Mouse (Mus musculus): Measurements from ENCODE around the gene Ceacam20. TPM values are rescaled to one million over a fixed set of nuclear protein-coding genes. Genes with fewer than 3 reads are reported as not detected.

Ceacam20 gene
- polyA plus RNA-seq, 1 experiment: not detected

GRCm38 (mm10) chr7:19952320-19952986 lies 12.8 kb upstream of the Ceacam20 start:
- DNase-seq: no peak
- Histone ChIP-seq H3K4me1 (ENCODE audit: control insufficient read depth, insufficient read depth, low read length) (no peaks in the 10 kb centered on the region), H3K27me3 (ENCODE audit: control insufficient read depth, insufficient read depth, low read length) (no peaks in the 10 kb centered on the region), H3K4me3 (replicated peaks; ENCODE audit: insufficient read depth, low read depth, low read length) (no peak overlapping the region), H3K27ac (ENCODE audit: insufficient read depth, low read length) (no peak overlapping the region)
- 68% methylated on average over 10 of the region's 10 CpGs for WGBS
- TF ChIP-seq POLR2A (IDR thresholded peaks at IDR 0.05; ENCODE audit: borderline replicate concordance, insufficient read depth, low read length): no peak
- no peak for TF ChIP-seq CTCF (IDR thresholded peaks at IDR 0.05; ENCODE audit: borderline replicate concordance, insufficient read depth, low read depth, low read length)

GRCm38 (mm10) chr7:19953054-19953453 lies 12.2 kb upstream of the Ceacam20 start:
- Histone ChIP-seq H3K4me1 (ENCODE audit: control insufficient read depth, insufficient read depth, low read length) (no peaks in the 10 kb centered on the region), H3K27me3 (ENCODE audit: control insufficient read depth, insufficient read depth, low read length) (no peaks in the 10 kb centered on the region), H3K27ac (ENCODE audit: insufficient read depth, low read length) (no peak overlapping the region), H3K4me3 (replicated peaks; ENCODE audit: insufficient read depth, low read depth, low read length) (no peak overlapping the region)
- DNase-seq: no peak
- TF ChIP-seq POLR2A (IDR thresholded peaks at IDR 0.05; ENCODE audit: borderline replicate concordance, insufficient read depth, low read length): no peak
- TF ChIP-seq CTCF (IDR thresholded peaks at IDR 0.05; ENCODE audit: borderline replicate concordance, insufficient read depth, low read depth, low read length): no peak
- 46% methylated on average over 9 of the region's 9 CpGs for WGBS

- TF ChIP-seq CTCF (IDR thresholded peaks at IDR 0.05; ENCODE audit: borderline replicate concordance, insufficient read depth, low read depth, low read length): no peak
- TF ChIP-seq POLR2A (IDR thresholded peaks at IDR 0.05; ENCODE audit: borderline replicate concordance, insufficient read depth, low read length): no peak
- no peak overlapping the region for H3K27ac ChIP-seq (ENCODE audit: insufficient read depth, low read length)
- DNase-seq: no peak
- no peaks in the 10 kb centered on the region for H3K4me1 ChIP-seq (ENCODE audit: control insufficient read depth, insufficient read depth, low read length)
- H3K4me3 ChIP-seq (replicated peaks; ENCODE audit: insufficient read depth, low read depth, low read length): no peak overlapping the region
- no peaks in the 10 kb centered on the region for H3K27me3 ChIP-seq (ENCODE audit: control insufficient read depth, insufficient read depth, low read length)
- 84% methylated on average over 4 of the region's 4 CpGs for WGBS
Measured at GRCm38 (mm10) chr7:19955861-19956260, 9.4 kb upstream of the Ceacam20 start.

- Histone ChIP-seq H3K4me1 (ENCODE audit: control insufficient read depth, insufficient read depth, low read length) (no peaks in the 10 kb centered on the region), H3K27me3 (ENCODE audit: control insufficient read depth, insufficient read depth, low read length) (no peaks in the 10 kb centered on the region), H3K4me3 (replicated peaks; ENCODE audit: insufficient read depth, low read depth, low read length) (no peak overlapping the region), H3K27ac (ENCODE audit: insufficient read depth, low read length) (no peak overlapping the region)
- peak; percentile 87 for TF ChIP-seq CTCF (IDR thresholded peaks at IDR 0.05; ENCODE audit: borderline replicate concordance, insufficient read depth, low read depth, low read length)
- TF ChIP-seq POLR2A (IDR thresholded peaks at IDR 0.05; ENCODE audit: borderline replicate concordance, insufficient read depth, low read length): no peak
- WGBS: 1% methylated on average over 7 of the region's 7 CpGs
- DNase-seq: peak; percentile 63 to 83
Measured at GRCm38 (mm10) chr7:19956341-19956781, 8.9 kb upstream of the Ceacam20 start.

- H3K4me3 ChIP-seq (replicated peaks; ENCODE audit: insufficient read depth, low read depth, low read length): no peak overlapping the region
- WGBS: 43% methylated on average over 1 of the region's 1 CpGs
- no peaks in the 10 kb centered on the region for H3K27me3 ChIP-seq (ENCODE audit: control insufficient read depth, insufficient read depth, low read length)
- TF ChIP-seq CTCF (IDR thresholded peaks at IDR 0.05; ENCODE audit: borderline replicate concordance, insufficient read depth, low read depth, low read length): no peak
- TF ChIP-seq POLR2A (IDR thresholded peaks at IDR 0.05; ENCODE audit: borderline replicate concordance, insufficient read depth, low read length): no peak
- H3K4me1 ChIP-seq (ENCODE audit: control insufficient read depth, insufficient read depth, low read length): no peaks in the 10 kb centered on the region
- DNase-seq: no peak
- H3K27ac ChIP-seq (ENCODE audit: insufficient read depth, low read length): no peak overlapping the region
Measured at GRCm38 (mm10) chr7:19962423-19962822, 2.8 kb upstream of the Ceacam20 start.

GRCm38 (mm10) chr7:19969106-19969505 lies 3.9 kb downstream of the Ceacam20 start:
- DNase-seq: no peak
- WGBS: 70% methylated on average over 3 of the region's 3 CpGs
- TF ChIP-seq POLR2A (IDR thresholded peaks at IDR 0.05; ENCODE audit: borderline replicate concordance, insufficient read depth, low read length): no peak
- no peak for TF ChIP-seq CTCF (IDR thresholded peaks at IDR 0.05; ENCODE audit: borderline replicate concordance, insufficient read depth, low read depth, low read length)
- no peak overlapping the region for H3K4me3 ChIP-seq (replicated peaks; ENCODE audit: insufficient read depth, low read depth, low read length)
- no peak overlapping the region for H3K27ac ChIP-seq (ENCODE audit: insufficient read depth, low read length)
- H3K27me3 ChIP-seq (ENCODE audit: control insufficient read depth, insufficient read depth, low read length): no peaks in the 10 kb centered on the region
- H3K4me1 ChIP-seq (ENCODE audit: control insufficient read depth, insufficient read depth, low read length): no peaks in the 10 kb centered on the region

GRCm38 (mm10) chr7:19969541-19970090 lies 4.4 kb downstream of the Ceacam20 start:
- 92% methylated on average over 4 of the region's 4 CpGs for WGBS
- TF ChIP-seq POLR2A (IDR thresholded peaks at IDR 0.05; ENCODE audit: borderline replicate concordance, insufficient read depth, low read length): no peak
- no peak for TF ChIP-seq CTCF (IDR thresholded peaks at IDR 0.05; ENCODE audit: borderline replicate concordance, insufficient read depth, low read depth, low read length)
- no peak overlapping the region for H3K27ac ChIP-seq (ENCODE audit: insufficient read depth, low read length)
- DNase-seq: no peak
- no peak overlapping the region for H3K4me3 ChIP-seq (replicated peaks; ENCODE audit: insufficient read depth, low read depth, low read length)
- H3K27me3 ChIP-seq (ENCODE audit: control insufficient read depth, insufficient read depth, low read length): no peaks in the 10 kb centered on the region
- H3K4me1 ChIP-seq (ENCODE audit: control insufficient read depth, insufficient read depth, low read length): no peaks in the 10 kb centered on the region

GRCm38 (mm10) chr7:19970196-19970595 lies 5.0 kb downstream of the Ceacam20 start:
- WGBS: 91% methylated on average over 8 of the region's 8 CpGs
- Histone ChIP-seq H3K4me1 (ENCODE audit: control insufficient read depth, insufficient read depth, low read length) (no peaks in the 10 kb centered on the region), H3K27ac (ENCODE audit: insufficient read depth, low read length) (no peak overlapping the region), H3K27me3 (ENCODE audit: control insufficient read depth, insufficient read depth, low read length) (no peaks in the 10 kb centered on the region), H3K4me3 (replicated peaks; ENCODE audit: insufficient read depth, low read depth, low read length) (no peak overlapping the region)
- TF ChIP-seq CTCF (IDR thresholded peaks at IDR 0.05; ENCODE audit: borderline replicate concordance, insufficient read depth, low read depth, low read length): no peak
- no peak for TF ChIP-seq POLR2A (IDR thresholded peaks at IDR 0.05; ENCODE audit: borderline replicate concordance, insufficient read depth, low read length)
- DNase-seq: no peak

Data from cerebellum, adult 2 months (tissue).